Mouse (Mus musculus) small intestine, adult 2 months (tissue): ENCODE data around the gene BC030500. TPM values are rescaled to one million over a fixed set of nuclear protein-coding genes. Genes with fewer than 3 reads are reported as not detected.

Experiments
- H3K27ac ChIP-seq: fragments of 200-500 bp; 2 replicates; pipeline ENCODE4 v1.5.1; 2012; ENCODE audit warnings: low read depth, low read length, control low read depth, inconsistent platforms; ENCODE audit not compliant: insufficient read depth
- H3K27me3 ChIP-seq: fragments of 200-500 bp; 2 replicates; pipeline ENCODE4 v1.6.1; 2012; ENCODE audit warnings: mild to moderate bottlenecking, moderate library complexity, low read length, inconsistent platforms; ENCODE audit not compliant: control insufficient read depth, insufficient read depth
- H3K36me3 ChIP-seq: fragments of 200-500 bp; 2 replicates; pipeline ENCODE4 v1.6.1; 2012; ENCODE audit warnings: mild to moderate bottlenecking, low read length, control low read depth, inconsistent platforms; ENCODE audit not compliant: control insufficient read depth, insufficient read depth
- H3K4me1 ChIP-seq: fragments of 200-500 bp; 2 replicates; pipeline ENCODE4 v1.6.1; 2012; ENCODE audit warnings: low read length, inconsistent platforms, mixed read lengths; ENCODE audit not compliant: control insufficient read depth, insufficient read depth, insufficient read length
- H3K4me3 ChIP-seq: fragments of 200-500 bp; 2 replicates; pipeline ENCODE4 v1.5.1; 2012; ENCODE audit warnings: low read depth, mild to moderate bottlenecking, control low read depth, inconsistent platforms, low read length, moderate library complexity
- CTCF ChIP-seq: fragments of 200-500 bp; IDR thresholded peaks from 2 replicates; pipeline ENCODE4 v1.5.1; 2012; ENCODE audit warnings: low read depth, mild to moderate bottlenecking, control low read depth, inconsistent platforms, low read length, moderate library complexity, mixed read lengths; ENCODE audit not compliant: insufficient replicate concordance, insufficient read length; ENCODE audit errors: extremely low read depth
- POLR2A ChIP-seq: fragments of 200-500 bp; IDR thresholded peaks from 2 replicates; pipeline ENCODE4 v1.6.1; 2012; ENCODE audit warnings: low read depth, mild to moderate bottlenecking, control low read depth, inconsistent platforms, low read length, moderate library complexity
- WGBS: fragments of 180-500 bp; shearing (Covaris S2); methylation state at CpG from one replicate; pipeline ENCODE4 v1.1.7; 2018; 5-methylcytosine and 5-hydroxymethylcytosine counted together
- polyA plus RNA-seq: library from polyadenylated mRNA; depleted of rRNA; stranded (reverse); fragments of >200 nt; gene quantifications from 2 replicates; pipeline ENCODE4 v1.2.3, GENCODE M21; 2012; rRNA removed

Gene BC030500
- polyA plus RNA-seq, 1 experiment: not detected

- H3K4me3 ChIP-seq: no peak overlapping the region
- WGBS: 45% methylated on average over 3 of the region's 3 CpGs
- TF ChIP-seq CTCF (no peak), POLR2A (no peak)
- no peaks in the 10 kb centered on the region for H3K36me3 ChIP-seq
- H3K27ac ChIP-seq: no peak overlapping the region
- H3K27me3 ChIP-seq: no peaks in the 10 kb centered on the region
- H3K4me1 ChIP-seq: no peaks in the 10 kb centered on the region
Observed at GRCm38 (mm10) chr8:58913640-58913968, 2.0 kb downstream of the BC030500 start.

DNA sequence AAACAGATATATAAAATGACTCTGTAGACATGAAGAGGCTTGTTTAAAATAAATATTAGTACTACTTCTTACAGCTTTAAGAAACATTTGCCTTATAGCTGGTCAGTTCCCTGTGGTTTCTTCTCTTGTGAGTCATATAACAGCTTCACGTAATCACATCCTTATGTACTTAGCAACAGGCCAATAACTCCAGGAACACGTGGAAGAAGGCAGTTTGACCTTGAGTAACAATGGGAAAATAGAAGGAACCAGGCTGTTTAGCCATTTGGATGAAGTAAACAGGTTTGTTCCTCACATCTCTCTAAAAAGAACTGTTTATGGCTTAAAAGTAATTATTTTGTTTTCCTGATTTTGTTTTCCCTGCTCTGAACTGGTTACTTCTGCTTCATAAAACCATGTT is 3.6 kb downstream of the BC030500 start:
- H3K4me3 ChIP-seq: no peak overlapping the region
- no peak overlapping the region for H3K27ac ChIP-seq
- H3K4me1 ChIP-seq: no peaks in the 10 kb centered on the region
- WGBS: 19% methylated on average over 2 of the region's 2 CpGs
- TF ChIP-seq CTCF (no peak), POLR2A (no peak)
- no peaks in the 10 kb centered on the region for H3K36me3 ChIP-seq
- H3K27me3 ChIP-seq: no peaks in the 10 kb centered on the region

DNA sequence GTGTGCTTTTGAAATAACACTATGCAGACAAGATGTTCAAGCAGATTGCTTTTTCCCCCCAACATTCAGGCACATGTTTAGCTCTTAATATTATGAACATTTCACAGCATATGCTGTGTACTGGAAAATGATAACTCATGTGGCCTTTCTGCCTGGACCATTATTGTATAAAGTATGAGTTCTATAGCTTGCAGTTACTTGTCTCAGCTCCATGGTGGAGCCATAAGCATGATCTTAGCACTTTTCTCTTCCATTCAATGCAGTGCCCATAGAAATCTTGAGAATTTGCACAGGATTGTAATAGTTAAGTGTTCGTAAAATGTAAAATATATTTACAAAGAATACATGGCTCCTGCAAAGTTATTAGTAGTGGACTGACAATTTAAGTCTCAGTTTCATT is 19.5 kb downstream of the BC030500 start:
- Histone ChIP-seq H3K27me3 (no peaks in the 10 kb centered on the region), H3K27ac (no peak overlapping the region), H3K36me3 (no peaks in the 10 kb centered on the region), H3K4me1 (no peaks in the 10 kb centered on the region), H3K4me3 (no peak overlapping the region)
- TF ChIP-seq POLR2A (no peak), CTCF (no peak)
- WGBS: 77% methylated on average over 1 of the region's 1 CpGs

DNA sequence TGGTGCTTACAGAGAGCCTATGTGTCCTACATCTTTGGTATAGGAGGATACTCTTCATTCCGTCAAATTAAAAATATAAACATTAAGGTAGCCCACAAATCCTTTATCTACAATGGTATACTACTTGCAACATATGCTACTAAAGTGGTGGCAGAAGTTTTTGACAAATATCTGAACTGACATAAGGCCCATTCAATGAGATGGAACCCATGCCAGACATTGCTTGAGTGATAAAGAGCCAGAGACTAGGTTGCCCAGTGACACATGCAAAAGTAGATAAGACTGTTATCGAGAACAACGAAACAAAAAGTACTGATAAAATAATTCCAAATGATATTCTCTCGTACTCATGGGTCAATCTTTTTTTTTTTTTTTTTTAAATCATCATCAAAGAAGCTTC is 32.2 kb downstream of the BC030500 start:
- TF ChIP-seq CTCF: no peak
- TF ChIP-seq POLR2A: no peak
- 85% methylated on average over 4 of the region's 4 CpGs for WGBS
- Histone ChIP-seq H3K4me3 (no peak overlapping the region), H3K36me3 (no peaks in the 10 kb centered on the region), H3K27me3 (no peaks in the 10 kb centered on the region), H3K4me1 (no peaks in the 10 kb centered on the region), H3K27ac (no peak overlapping the region)

- TF ChIP-seq CTCF: no peak
- Histone ChIP-seq H3K27me3 (no peaks in the 10 kb centered on the region), H3K27ac (no peak overlapping the region), H3K36me3 (no peaks in the 10 kb centered on the region), H3K4me3 (no peak overlapping the region), H3K4me1 (no peaks in the 10 kb centered on the region)
- 83% methylated on average over 5 of the region's 5 CpGs for WGBS
Observed at GRCm38 (mm10) chr8:58957195-58957739, 45.7 kb downstream of the BC030500 start.

Other genes with a start within 250 kb of the BC030500 start
- not detected in 2 replicates for gene Galntl6, start 885 bp downstream of the BC030500 start, polyA plus RNA-seq